Mouse (Mus musculus) heart, adult 8-10 months (tissue): ENCODE results near the gene 1700034J05Rik. TPM values are rescaled to one million over a fixed set of nuclear protein-coding genes. Genes with fewer than 3 reads are reported as not detected.

ENCODE experiments used
- DNase-seq: peaks from one replicate; pipeline ENCODE4 v3.0.0; 2022; ENCODE audit warnings: low spot score
- total RNA-seq, 4 experiments: library from RNA; stranded (reverse); gene quantifications; 2 replicates each; pipeline ENCODE4 v1.2.4; 2022

The 1700034J05Rik gene
- total RNA-seq, 4 experiments from 2014 or later: not detected

GRCm38 (mm10) chr6:146965139-146965772, 11.0 kb upstream of the 1700034J05Rik start:
- no peak for DNase-seq

GRCm38 (mm10) chr6:146963396-146964150, 9.4 kb upstream of the 1700034J05Rik start:
- no peak for DNase-seq

DNA sequence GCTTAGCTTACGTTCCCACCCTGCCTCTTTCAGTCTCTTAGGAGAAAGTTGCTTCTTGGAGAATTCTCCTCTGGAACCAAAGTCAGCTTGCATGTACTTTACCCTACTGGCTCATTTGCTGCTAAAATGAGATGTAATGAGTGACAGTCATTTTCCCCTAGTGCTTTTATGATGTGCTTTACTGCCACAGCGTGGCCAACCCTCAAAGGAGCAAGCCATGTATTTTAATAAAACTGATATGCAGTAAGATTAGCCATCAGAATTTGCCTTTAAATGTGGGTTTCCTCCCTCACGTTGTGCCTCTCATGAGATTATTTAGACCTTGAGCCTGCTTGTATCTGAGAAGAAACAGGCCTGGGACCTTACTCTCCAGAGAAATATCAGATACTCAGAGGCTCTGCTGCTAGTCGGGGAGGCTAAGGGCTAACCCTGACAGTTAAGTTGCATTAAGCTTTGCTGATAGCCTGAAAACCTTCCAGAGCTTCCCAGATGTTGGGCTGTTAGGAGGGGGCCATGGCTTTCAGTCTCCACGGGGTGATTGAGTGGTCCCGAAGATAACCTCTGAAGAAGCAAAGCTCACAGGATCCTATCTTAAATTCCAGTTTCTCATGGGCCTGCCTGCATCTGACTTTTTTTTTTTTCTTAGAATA, 7.7 kb upstream of the 1700034J05Rik start:
- DNase-seq: no peak

- peak; percentile 46 for DNase-seq
Observed at GRCm38 (mm10) chr6:146960956-146961355, 6.7 kb upstream of the 1700034J05Rik start.

DNA sequence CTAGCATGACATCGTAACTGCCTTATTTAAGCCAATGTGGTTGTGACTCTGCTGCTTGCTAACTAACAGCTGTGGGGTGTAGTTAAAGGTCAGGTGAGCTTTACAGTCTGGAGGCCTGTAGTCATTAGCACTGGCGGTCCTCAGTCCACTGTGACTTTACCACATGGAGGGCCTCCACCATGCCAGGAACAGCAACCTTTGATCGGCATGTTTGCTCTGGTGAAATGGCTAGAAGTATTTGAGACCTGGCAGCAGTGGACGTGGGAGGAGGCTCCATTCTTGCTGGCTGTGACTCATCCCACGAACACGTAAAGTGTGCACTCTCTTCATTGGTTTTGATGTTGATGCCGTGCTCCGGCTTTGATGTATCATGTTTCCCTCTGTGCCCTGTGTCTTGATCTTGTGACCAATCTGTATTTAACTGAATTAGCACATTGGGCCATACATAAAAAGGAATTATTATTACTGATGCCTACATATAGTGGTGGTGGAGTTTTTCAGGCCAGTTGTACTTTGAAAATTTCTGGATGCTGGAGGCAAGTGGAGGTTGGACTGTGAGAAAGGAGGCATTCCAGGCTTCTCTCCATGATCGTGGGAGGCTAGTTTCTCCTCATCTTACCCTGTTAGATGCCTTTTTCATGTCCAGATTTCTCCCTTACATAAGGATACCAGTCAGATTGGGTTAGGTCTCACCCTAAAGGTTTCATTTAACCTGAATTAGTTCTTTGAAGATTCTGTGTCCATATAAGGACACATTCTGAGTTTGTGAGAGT, 5.9 kb upstream of the 1700034J05Rik start:
- no peak for DNase-seq

DNA sequence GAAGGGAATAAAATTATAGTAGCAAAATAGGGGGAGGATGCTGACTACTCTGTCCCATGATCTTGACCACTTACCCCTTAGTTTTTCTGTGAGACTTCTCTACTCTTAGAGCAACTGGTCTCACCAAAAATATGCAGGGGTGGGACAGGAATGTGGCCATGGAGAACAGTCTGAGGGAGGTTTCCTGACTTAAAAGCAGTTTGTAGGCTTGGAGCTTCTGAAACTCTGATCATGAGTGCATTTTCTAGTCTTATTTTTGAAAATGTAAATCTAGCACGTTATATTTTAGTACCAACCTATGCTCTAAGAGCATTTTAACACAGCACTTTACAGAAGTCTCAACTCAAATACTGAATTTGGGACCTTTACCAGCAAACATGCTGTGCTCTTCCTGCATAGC, 4.5 kb upstream of the 1700034J05Rik start:
- DNase-seq: no peak

- DNase-seq: no peak
Observed at GRCm38 (mm10) chr6:146956961-146957360, 2.7 kb upstream of the 1700034J05Rik start.

GRCm38 (mm10) chr6:146955896-146956295, 1.7 kb upstream of the 1700034J05Rik start:
- no peak for DNase-seq

DNA sequence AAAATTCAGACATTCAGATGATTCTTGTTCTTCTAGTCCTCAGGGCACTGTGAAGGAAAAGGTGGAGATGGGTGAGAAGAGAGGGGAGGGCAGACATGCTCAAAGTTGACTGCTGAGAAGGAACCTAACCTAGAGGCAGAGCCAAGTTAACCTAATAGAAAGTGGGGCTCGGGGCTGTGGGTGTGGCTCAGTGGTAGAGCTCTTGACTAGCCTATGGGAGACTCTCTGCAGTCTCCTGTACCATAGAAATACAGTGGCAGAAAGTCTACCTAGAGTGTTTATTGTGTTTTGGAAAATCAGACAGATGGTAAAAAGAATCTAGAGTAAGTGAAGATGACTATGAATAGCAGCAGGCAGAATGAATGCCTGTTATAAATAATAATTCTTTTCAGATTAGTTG, 1.3 kb upstream of the 1700034J05Rik start:
- no peak for DNase-seq

- DNase-seq: no peak
Observed at GRCm38 (mm10) chr6:146950454-146950832, 3.8 kb downstream of the 1700034J05Rik start.

GRCm38 (mm10) chr6:146949682-146950453, 4.4 kb downstream of the 1700034J05Rik start:
- no peak for DNase-seq

DNA sequence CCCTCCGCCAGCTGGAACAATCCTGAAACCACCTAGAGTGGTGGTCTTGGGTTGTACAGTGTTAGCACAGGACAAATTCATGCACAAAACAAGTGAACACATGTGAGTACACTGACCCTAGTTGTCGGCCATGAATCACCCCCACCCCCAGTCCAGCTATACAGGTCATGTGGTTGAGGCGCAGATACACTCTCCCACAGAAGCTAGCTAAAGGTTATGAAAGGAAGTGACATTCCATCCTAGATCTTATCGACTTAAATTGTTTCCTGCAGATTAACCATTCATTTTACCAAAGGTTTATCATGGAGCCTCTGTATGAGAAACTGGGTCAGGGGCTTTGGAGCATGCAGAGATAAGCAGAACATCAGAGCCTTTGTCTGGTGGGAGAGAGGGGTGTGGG, 7.0 kb downstream of the 1700034J05Rik start:
- no peak for DNase-seq

DNA sequence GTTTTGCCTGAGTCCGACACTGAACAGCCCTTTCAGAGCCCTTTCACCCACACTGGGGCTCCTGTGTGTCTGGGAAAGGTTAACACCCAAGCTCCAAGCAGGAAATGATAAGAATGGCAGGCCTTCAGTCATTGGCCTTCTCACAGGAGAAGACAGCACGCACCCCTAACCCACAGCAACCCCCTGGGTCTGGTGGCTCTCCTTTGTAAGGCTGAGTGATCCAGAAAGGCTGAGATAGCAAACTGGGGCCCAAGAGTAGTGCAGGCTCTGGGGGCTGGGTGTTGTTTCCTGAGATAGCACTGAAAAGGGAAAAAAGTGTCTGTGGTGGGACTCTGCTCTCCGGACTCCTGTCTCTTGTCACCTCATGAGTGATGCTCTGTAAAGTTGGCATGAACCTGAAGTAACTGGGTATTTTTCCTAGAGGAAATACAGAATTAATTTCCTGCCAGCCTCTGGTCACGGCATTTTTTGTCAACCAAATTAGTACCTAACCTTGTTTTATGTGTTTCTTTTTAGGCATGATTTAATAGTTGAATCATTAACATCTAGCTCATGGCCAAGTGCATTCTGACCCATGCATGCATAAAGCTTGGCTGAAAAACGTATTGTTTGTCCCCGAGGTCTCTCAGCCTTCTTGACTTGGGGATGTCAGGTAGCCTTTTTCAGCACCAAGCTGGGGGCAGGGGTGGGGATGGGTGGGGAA, 7.7 kb downstream of the 1700034J05Rik start:
- DNase-seq: no peak

DNA sequence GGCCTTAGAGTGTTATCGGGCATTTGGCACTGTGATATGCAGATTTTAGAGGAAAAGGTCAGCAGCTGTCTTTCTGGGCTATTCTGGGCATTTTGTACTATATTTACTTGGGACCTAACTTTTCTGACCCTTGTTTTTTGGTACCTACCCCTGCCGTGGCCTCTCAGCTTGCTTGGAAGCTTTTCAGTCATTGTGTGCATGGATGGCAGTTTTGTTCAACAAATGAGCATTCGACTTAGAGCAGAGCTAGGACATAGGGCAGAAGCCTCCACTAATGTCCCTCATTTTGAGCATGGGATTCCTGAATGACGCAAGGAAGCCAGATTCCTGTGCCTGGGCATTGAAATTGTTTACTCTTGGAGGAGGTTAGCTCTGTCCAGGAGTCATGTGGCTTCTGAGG, 9.4 kb downstream of the 1700034J05Rik start:
- no peak for DNase-seq

DNA sequence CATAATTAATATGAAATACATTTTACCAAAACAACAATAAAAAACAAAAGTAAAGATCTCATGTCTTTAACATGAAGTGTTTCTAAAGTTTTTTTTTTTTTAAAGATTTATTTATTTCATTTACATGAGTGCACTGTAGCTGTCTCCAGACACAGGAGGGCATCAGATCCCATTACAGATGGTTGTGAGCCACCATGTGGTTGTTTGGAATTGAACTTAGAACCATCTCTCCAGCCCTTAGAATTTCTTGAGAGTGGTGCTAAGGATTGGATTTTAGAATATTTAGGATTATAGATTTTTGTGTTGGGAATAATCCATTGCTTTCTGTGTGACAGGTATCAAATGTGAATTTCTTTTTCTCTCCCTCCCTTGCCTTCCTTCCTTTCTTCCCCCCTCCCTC, 10.2 kb downstream of the 1700034J05Rik start:
- DNase-seq: no peak

DNA sequence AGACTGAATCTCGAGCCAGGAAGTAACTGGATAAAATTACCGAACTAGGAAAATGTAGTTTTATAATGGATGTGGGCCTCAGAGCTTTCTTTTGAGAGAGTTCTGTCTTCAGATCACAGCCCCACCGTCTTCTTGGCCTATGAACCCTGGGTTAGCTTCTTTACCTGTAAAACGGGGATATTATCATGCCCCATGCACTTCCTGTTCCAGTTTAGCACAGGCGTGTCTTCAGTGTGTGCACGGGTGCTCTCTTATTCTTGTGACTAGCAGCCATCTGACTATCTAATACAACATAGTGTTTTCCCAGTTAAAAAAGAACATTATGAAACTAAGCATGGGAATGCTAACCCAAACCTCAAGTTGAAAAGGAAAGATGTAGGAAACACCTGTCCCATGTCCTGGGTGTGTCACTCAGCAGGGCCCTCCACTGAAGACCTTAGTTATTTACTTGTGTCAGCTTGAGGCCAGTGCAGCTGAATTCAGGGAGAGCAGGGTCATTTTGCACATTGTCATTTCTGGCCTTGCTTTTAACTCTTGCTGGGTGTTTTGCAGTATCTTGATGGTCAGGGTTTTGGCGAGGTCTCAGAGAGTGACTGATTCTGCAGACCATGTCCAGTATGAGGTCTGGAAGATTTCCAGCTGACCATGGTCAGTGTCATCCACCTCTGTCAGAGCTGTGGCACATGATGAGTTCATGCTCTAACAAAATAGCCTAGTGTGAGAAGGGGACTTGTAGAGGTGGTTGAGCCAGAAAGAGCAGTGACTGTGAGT, 12.5 kb downstream of the 1700034J05Rik start:
- DNase-seq: no peak

- no peak for DNase-seq
Observed at GRCm38 (mm10) chr6:146939026-146939425, 15.2 kb downstream of the 1700034J05Rik start.

DNA sequence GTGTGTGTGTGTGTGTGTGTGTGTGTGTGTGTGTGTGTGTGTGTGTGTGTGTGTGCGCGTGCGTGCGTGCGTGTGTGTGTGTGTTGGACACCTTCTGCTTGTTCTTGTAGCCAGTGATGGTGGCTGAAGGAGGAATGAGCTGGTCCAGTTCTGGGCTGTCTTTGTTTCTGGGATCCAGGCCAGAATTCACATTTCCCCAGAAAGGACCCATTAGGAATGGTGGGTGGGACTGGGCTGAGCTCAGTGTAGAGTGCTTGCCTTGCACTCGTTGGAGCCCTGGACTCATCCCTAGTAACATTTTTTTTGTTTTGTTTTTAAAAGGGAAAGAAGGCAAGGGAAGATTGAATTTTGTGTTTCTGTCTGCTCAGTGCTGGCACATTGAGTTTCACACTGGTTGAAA, 18.3 kb downstream of the 1700034J05Rik start:
- no peak for DNase-seq

DNA sequence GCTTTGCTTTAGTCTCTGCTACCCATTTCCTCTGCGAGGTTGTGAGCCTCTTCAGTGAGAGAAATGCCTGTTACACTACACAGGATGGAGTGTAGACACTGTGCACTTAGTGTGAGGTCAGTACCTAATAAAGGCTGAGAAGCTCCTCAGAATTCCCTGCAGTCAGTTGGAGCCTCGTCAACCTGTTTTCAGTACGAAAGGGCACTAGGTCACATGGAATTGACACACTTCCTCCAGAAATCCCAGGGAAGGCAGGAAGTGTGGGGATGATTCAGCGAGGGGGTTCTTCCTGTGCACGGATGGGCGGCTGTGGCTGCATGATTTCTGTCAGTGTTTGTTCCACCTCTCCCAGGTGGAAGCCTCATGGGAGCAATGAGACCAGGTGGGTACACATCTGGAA, 21.1 kb downstream of the 1700034J05Rik start:
- DNase-seq: peak; percentile 80

DNA sequence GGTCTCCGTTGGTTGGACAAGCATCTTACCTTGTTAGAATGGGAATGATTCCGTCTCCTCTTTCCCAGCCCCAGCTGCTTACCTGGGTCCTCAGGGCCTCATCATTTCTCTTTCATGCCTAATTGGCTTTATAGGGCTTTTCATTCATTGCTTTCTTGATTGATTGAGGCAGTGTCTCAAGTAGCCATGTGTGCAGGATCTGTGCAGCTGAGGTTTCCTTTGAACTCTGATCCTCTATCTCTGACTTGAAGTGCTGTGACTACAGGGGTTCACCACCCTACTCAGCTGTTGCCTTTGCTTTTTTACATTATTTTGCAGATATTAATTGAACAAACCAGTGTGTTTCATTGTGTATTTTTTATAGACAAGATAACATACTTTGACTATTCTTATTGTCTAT, 25.2 kb downstream of the 1700034J05Rik start:
- no peak for DNase-seq
